Mouse (Mus musculus) heart, postnatal 0 days (tissue): ENCODE measurements around the gene Xylt1. TPM values are rescaled to one million over a fixed set of nuclear protein-coding genes. Genes with fewer than 3 reads are reported as not detected.

Experiments
- ATAC-seq: fragments of 200-750 bp; cut with Nextera tagmentation; 2 replicates; pipeline ENCODE4 v1.8.0; 2017; ENCODE audit warnings: low read depth, moderate number of reproducible peaks, moderate library complexity; ENCODE audit not compliant: insufficient read depth
- DNase-seq: peaks from one replicate; pipeline ENCODE4 v3.0.0-alpha.2; 2016; ENCODE audit warnings: low spot score
- H3K27ac ChIP-seq: fragments of 300-500 bp; sonication (generic); 2 replicates; pipeline ENCODE4 v1.5.1; 2014; ENCODE audit warnings: low read depth, mild to moderate bottlenecking
- H3K27me3 ChIP-seq: fragments of 300-500 bp; sonication (generic); 2 replicates; pipeline ENCODE4 v1.6.1; 2014; ENCODE audit warnings: low read length, mixed read lengths; ENCODE audit not compliant: control insufficient read depth, insufficient read depth
- H3K36me3 ChIP-seq: fragments of 300-500 bp; sonication (generic); replicated peaks from 2 replicates; pipeline ENCODE4 v1.6.1; 2014; ENCODE audit warnings: low read length, mixed read lengths; ENCODE audit not compliant: control insufficient read depth, insufficient read depth
- H3K4me1 ChIP-seq: fragments of 300-500 bp; sonication (generic); 2 replicates; pipeline ENCODE4 v1.6.1; 2014; ENCODE audit warnings: antibody characterized with exemption; ENCODE audit not compliant: control insufficient read depth, insufficient read depth
- H3K4me2 ChIP-seq: fragments of 300-500 bp; sonication (generic); 2 replicates; pipeline ENCODE4 v1.6.1; 2014; ENCODE audit warnings: low read depth, mild to moderate bottlenecking, low read length, moderate library complexity
- H3K4me3 ChIP-seq: fragments of 300-500 bp; sonication (generic); 2 replicates; pipeline ENCODE4 v1.5.1; 2014; ENCODE audit warnings: low read depth, low read length
- H3K9ac ChIP-seq: fragments of 300-500 bp; sonication (generic); replicated peaks from 2 replicates; pipeline ENCODE4 v1.6.1; 2014; ENCODE audit warnings: low read depth, low read length, mixed read lengths
- H3K9me3 ChIP-seq: fragments of 300-500 bp; sonication (generic); replicated peaks from 2 replicates; pipeline ENCODE4 v1.6.1; 2016; ENCODE audit warnings: low read length; ENCODE audit not compliant: control insufficient read depth
- CTCF ChIP-seq: IDR thresholded peaks from 2 replicates; pipeline ENCODE4 v1.5.1; 2016; ENCODE audit warnings: antibody characterized with exemption, control low read depth, low read depth
- EP300 ChIP-seq: IDR thresholded peaks from 2 replicates; pipeline ENCODE4 v1.6.1; 2016; ENCODE audit warnings: antibody characterized with exemption, low read depth
- WGBS: fragments of 180-500 bp; shearing (Covaris S2); extraction: QIAGEN DNeasy Blood & Tissue Kit; methylation state at CpG from one replicate; pipeline ENCODE4 v1.1.7; 2014; 5-methylcytosine and 5-hydroxymethylcytosine counted together
- polyA plus RNA-seq: library from polyadenylated mRNA; unstranded; fragments of >200 nt; fragmentation: Nextera tagmentation; extraction: Ambion mirVana; gene quantifications from 2 replicates; pipeline ENCODE4 v1.2.1, GENCODE M21; 2015
- total RNA-seq: library from RNA; depleted of rRNA; stranded (reverse); fragments of >200 nt; gene quantifications from 2 replicates; pipeline ENCODE4 v1.2.3, GENCODE M21; 2014; ENCODE audit warnings: low replicate concordance

Xylt1 gene
- total and polyA plus RNA-seq, 2 experiments from 2014 or later: 0.36 to 8.9 TPM

DNA sequence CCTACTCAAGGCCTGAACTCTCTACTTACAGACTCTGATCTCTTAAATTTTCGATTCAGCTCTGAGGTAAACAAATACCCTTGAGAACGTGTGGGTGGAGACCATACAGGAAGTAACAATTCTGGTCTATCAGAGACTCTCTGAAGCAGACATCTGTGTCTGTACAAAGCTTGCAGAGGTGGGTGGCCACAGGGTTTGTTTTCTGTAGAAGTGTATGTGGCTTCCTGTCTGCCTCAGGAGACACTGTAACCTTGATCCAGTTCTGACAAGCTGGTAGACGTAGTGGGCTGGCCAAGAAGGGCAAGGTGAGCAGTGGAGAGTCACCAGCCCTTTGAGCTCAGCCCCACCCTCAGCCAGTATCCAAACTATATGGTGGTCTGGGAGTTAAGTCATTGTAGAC, 233.0 kb downstream of the Xylt1 start:
- H3K4me2 ChIP-seq: no peak overlapping the region
- no peak for DNase-seq
- no peaks in the 10 kb centered on the region for H3K9me3 ChIP-seq
- H3K36me3 ChIP-seq: no peaks in the 10 kb centered on the region
- no peak overlapping the region for H3K4me3 ChIP-seq
- H3K27ac ChIP-seq: no peak overlapping the region; the same call in 1 of the 2 replicates
- H3K27me3 ChIP-seq: no peaks in the 10 kb centered on the region
- no peak for TF ChIP-seq EP300
- no peak for TF ChIP-seq CTCF
- H3K4me1 ChIP-seq: no peaks in the 10 kb centered on the region
- ATAC-seq: no peak
- no peak overlapping the region for H3K9ac ChIP-seq
- 38% methylated on average over 3 of the region's 3 CpGs for WGBS

DNA sequence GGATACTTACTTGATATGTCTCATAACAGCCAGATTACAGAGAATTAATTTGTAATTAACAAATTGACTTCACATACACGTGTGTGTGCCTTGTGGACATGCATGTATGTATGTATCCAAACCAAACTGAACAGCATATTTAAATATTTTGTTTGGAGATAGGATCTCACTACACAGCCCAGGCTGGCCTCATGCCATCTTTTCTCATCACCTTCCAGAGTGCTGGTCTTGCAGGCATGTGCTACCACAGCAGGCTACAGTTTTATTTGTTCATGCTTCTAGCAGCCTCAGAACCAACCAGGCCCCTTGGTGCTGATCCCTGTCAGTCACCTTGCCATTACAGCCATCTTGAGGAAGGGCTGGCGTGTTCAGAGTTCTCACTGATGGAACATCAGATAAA, 233.6 kb downstream of the Xylt1 start:
- ATAC-seq (no peak), DNase-seq (no peak)
- Histone ChIP-seq H3K4me2 (no peak overlapping the region), H3K4me3 (no peak overlapping the region), H3K9ac (no peak overlapping the region), H3K27me3 (no peaks in the 10 kb centered on the region), H3K4me1 (no peaks in the 10 kb centered on the region), H3K27ac (no peak overlapping the region), H3K36me3 (no peaks in the 10 kb centered on the region), H3K9me3 (no peaks in the 10 kb centered on the region)
- WGBS: 54% methylated on average over 2 of the region's 2 CpGs
- TF ChIP-seq EP300 (no peak), CTCF (no peak)

- DNase-seq: no peak
- no peak overlapping the region for H3K4me2 ChIP-seq
- 64% methylated on average over 5 of the region's 5 CpGs for WGBS
Observed at GRCm38 (mm10) chr7:117614851-117615250, 234.1 kb downstream of the Xylt1 start.

GRCm38 (mm10) chr7:117616277-117616676, 235.5 kb downstream of the Xylt1 start:
- H3K27me3 ChIP-seq: no peaks in the 10 kb centered on the region
- H3K36me3 ChIP-seq: no peaks in the 10 kb centered on the region
- H3K9me3 ChIP-seq: no peaks in the 10 kb centered on the region
- 59% methylated on average over 5 of the region's 5 CpGs for WGBS
- H3K9ac ChIP-seq: no peak overlapping the region
- TF ChIP-seq CTCF: no peak
- no peak for TF ChIP-seq EP300
- H3K27ac ChIP-seq: no peak overlapping the region
- H3K4me3 ChIP-seq: no peak overlapping the region
- peak; percentile 5 for DNase-seq
- no peak overlapping the region for H3K4me2 ChIP-seq
- ATAC-seq: no peak
- H3K4me1 ChIP-seq: no peaks in the 10 kb centered on the region

More at GRCm38 (mm10) chr7:117614851-117615250, 234.1 kb downstream of the Xylt1 start:
- Histone ChIP-seq H3K27ac (no peak overlapping the region), H3K4me1 (no peaks in the 10 kb centered on the region), H3K9ac (no peak overlapping the region), H3K9me3 (no peaks in the 10 kb centered on the region), H3K27me3 (no peaks in the 10 kb centered on the region), H3K4me3 (no peak overlapping the region), H3K36me3 (no peaks in the 10 kb centered on the region)
- TF ChIP-seq EP300 (no peak), CTCF (no peak)
- ATAC-seq: no peak

DNA sequence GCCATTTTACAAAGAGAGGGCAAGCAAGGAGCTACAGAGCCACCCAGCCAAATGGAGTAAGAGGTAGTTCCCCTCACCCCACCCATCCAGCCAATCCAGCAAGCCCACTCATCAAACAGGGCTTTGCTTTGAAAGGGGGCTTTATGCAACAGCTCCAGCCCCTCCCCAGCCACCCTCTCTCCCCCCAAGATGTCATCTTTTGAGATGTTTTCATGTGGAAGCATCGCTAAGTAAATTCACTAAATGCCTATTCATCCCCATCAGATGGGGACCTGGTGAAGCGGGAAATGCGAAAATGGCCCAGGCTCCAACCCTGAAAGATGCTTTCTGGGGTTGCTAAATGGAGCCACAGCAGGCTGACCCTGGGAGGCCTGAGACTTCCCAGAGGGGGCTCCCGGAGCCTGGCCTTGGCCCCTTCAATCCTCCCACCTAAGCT, 238.0 kb downstream of the Xylt1 start:
- Histone ChIP-seq H3K36me3 (no peaks in the 10 kb centered on the region), H3K4me3 (no peak overlapping the region), H3K27ac (no peak overlapping the region), H3K9ac (no peak overlapping the region), H3K9me3 (no peaks in the 10 kb centered on the region), H3K27me3 (no peaks in the 10 kb centered on the region), H3K4me1 (no peaks in the 10 kb centered on the region), H3K4me2 (no peak overlapping the region)
- ATAC-seq (no peak), DNase-seq (no peak)
- no peak for TF ChIP-seq EP300
- TF ChIP-seq CTCF: no peak
- 67% methylated on average over 4 of the region's 4 CpGs for WGBS

DNA sequence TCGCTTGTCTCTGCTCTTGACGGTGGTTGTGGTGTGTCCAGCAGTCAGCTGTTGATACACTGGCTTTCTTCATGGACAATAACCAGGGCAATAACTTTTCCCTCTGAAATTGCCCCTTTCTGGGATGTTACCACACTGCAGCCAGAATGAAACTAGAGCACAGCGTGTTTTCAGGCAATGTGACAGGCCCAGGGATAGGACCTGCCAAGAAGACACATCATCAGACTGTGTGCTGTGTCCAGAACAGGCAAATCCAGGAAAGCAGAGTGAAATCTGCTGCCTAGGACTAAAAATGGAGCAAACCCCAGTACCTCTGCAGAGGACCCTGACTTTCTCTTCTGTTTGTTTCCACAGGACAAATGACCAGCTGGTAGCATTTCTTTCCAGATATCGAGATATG, 240.8 kb downstream of the Xylt1 start:
- Histone ChIP-seq H3K36me3 (no peaks in the 10 kb centered on the region), H3K9me3 (no peaks in the 10 kb centered on the region), H3K4me1 (no peaks in the 10 kb centered on the region), H3K9ac (no peak overlapping the region), H3K27ac (no peak overlapping the region), H3K27me3 (no peaks in the 10 kb centered on the region), H3K4me2 (no peak overlapping the region), H3K4me3 (no peak overlapping the region)
- ATAC-seq (no peak), DNase-seq (no peak)
- TF ChIP-seq EP300 (no peak), CTCF (no peak)
- 83% methylated on average over 4 of the region's 4 CpGs for WGBS
